Mouse (Mus musculus): ENCODE measurements around the gene Dmbx1.

Gene Dmbx1

GRCm38 (mm10) chr4:115884022-115884421 is 55.7 kb downstream of the Dmbx1 start, which contains the start of gene Kncn:
TSS of gene Kncn (plus strand) at chr4:115884400.
- DNase-seq = no peak

- DNase-seq = no peak
These were observed 57.5 kb downstream of the Dmbx1 start for GRCm38 (mm10) chr4:115882195-115882594.

GRCm38 (mm10) chr4:115881183-115881582 is 58.5 kb downstream of the Dmbx1 start:
- DNase-seq = no peak

- DNase-seq = no peak
These were observed 60.9 kb downstream of the Dmbx1 start for GRCm38 (mm10) chr4:115878828-115879227.

- DNase-seq = no peak
These were observed 61.5 kb downstream of the Dmbx1 start for GRCm38 (mm10) chr4:115878216-115878678.

GRCm38 (mm10) chr4:115873231-115873630 is 66.5 kb downstream of the Dmbx1 start:
- DNase-seq = no peak

GRCm38 (mm10) chr4:115869512-115870210 is 70.1 kb downstream of the Dmbx1 start:
- no peak for DNase-seq
